Mouse (Mus musculus): ENCODE results near the gene Ift20. TPM values are rescaled to one million over a fixed set of nuclear protein-coding genes. Genes with fewer than 3 reads are reported as not detected.

Ift20 gene
- total RNA-seq (2014; fragmentation: Nextera tagmentation): 57.8 and 83.5 TPM in 2 replicates
- 142 and 156 TPM in 2 replicates for total RNA-seq (2017)

GRCm38 (mm10) chr11:78536080-78536689, at the start of gene Ift20, which contains the start of gene Tnfaip1:
TSS of gene Ift20 (plus strand) at chr11:78536361.
TSS of gene Tnfaip1 (minus strand) at chr11:78536332.
- ATAC-seq (replicated peaks; ENCODE audit: low FRiP score, low TSS enrichment, poor library complexity, severe bottlenecking): peak; percentile 96

- peak; percentile 76; the same call in 1 of the 2 replicates for ATAC-seq (replicated peaks; ENCODE audit: low FRiP score, low TSS enrichment, poor library complexity, severe bottlenecking)
Observed at GRCm38 (mm10) chr11:78488168-78488567, 48.0 kb upstream of the Ift20 start.

GRCm38 (mm10) chr11:78490781-78491241, 45.4 kb upstream of the Ift20 start:
- peak; percentile 55 for ATAC-seq (replicated peaks; ENCODE audit: low FRiP score, low TSS enrichment, poor library complexity, severe bottlenecking)

GRCm38 (mm10) chr11:78495904-78496303, 40.3 kb upstream of the Ift20 start:
- ATAC-seq (replicated peaks; ENCODE audit: low FRiP score, low TSS enrichment, poor library complexity, severe bottlenecking): no peak

- ATAC-seq (replicated peaks; ENCODE audit: low FRiP score, low TSS enrichment, poor library complexity, severe bottlenecking): no peak
Observed at GRCm38 (mm10) chr11:78497071-78497541, 39.1 kb upstream of the Ift20 start.

- peak; percentile 97 for ATAC-seq (replicated peaks; ENCODE audit: low FRiP score, low TSS enrichment, poor library complexity, severe bottlenecking)
Observed at GRCm38 (mm10) chr11:78497544-78498522, 38.3 kb upstream of the Ift20 start, which contains the start of gene Sarm1. TSS of gene Sarm1 (minus strand) at chr11:78497754.

- ATAC-seq (replicated peaks; ENCODE audit: low FRiP score, low TSS enrichment, poor library complexity, severe bottlenecking): no peak
Observed at GRCm38 (mm10) chr11:78499004-78499403, 37.2 kb upstream of the Ift20 start, which contains the start of gene Vtn. TSS of gene Vtn (plus strand) at chr11:78499091.

GRCm38 (mm10) chr11:78499543-78499942, 36.6 kb upstream of the Ift20 start:
- no peak for ATAC-seq (replicated peaks; ENCODE audit: low FRiP score, low TSS enrichment, poor library complexity, severe bottlenecking)

- ATAC-seq (replicated peaks; ENCODE audit: low FRiP score, low TSS enrichment, poor library complexity, severe bottlenecking): no peak
Observed at GRCm38 (mm10) chr11:78500623-78501202, 35.4 kb upstream of the Ift20 start.

- no peak for ATAC-seq (replicated peaks; ENCODE audit: low FRiP score, low TSS enrichment, poor library complexity, severe bottlenecking)
Observed at GRCm38 (mm10) chr11:78501529-78501928, 34.6 kb upstream of the Ift20 start.

- ATAC-seq (replicated peaks; ENCODE audit: low FRiP score, low TSS enrichment, poor library complexity, severe bottlenecking): no peak
Observed at GRCm38 (mm10) chr11:78502909-78503650, 33.1 kb upstream of the Ift20 start, which contains the start of gene Sebox. TSS of gene Sebox (plus strand) at chr11:78503447.

GRCm38 (mm10) chr11:78505430-78505829, 30.7 kb upstream of the Ift20 start:
- no peak for ATAC-seq (replicated peaks; ENCODE audit: low FRiP score, low TSS enrichment, poor library complexity, severe bottlenecking)

GRCm38 (mm10) chr11:78509148-78509547, 27.0 kb upstream of the Ift20 start:
- peak; percentile 63 for ATAC-seq (replicated peaks; ENCODE audit: low FRiP score, low TSS enrichment, poor library complexity, severe bottlenecking)

GRCm38 (mm10) chr11:78512025-78512957, 23.9 kb upstream of the Ift20 start, which contains the start of the genes Tmem199 and Poldip2:
TSS of gene Tmem199 (minus strand) at chr11:78512172.
TSS of gene Poldip2 (plus strand) at chr11:78512193.
- peak; percentile 91 for ATAC-seq (replicated peaks; ENCODE audit: low FRiP score, low TSS enrichment, poor library complexity, severe bottlenecking)

- ATAC-seq (replicated peaks; ENCODE audit: low FRiP score, low TSS enrichment, poor library complexity, severe bottlenecking): no peak
Observed at GRCm38 (mm10) chr11:78513106-78513790, 22.9 kb upstream of the Ift20 start.

- ATAC-seq (replicated peaks; ENCODE audit: low FRiP score, low TSS enrichment, poor library complexity, severe bottlenecking): no peak
Observed at GRCm38 (mm10) chr11:78515549-78516325, 20.4 kb upstream of the Ift20 start.

Measured in megakaryocyte-erythroid progenitor cell, adult 5-6 weeks (primary cell).